Mouse (Mus musculus) brain, embryonic 14.5 days (tissue): Measurements from ENCODE around the gene Sh3rf3. TPM values are rescaled to one million over a fixed set of nuclear protein-coding genes. Genes with fewer than 3 reads are reported as not detected.
A peak's percentile ranks its signal among the peaks of the same experiment; 100 is the strongest.

Source experiments
- DNase-seq: peaks from one replicate; pipeline ENCODE4 v3.0.0-alpha.2; 2011; ENCODE audit warnings: low read depth
- CTCF ChIP-seq: fragments of 200-500 bp; IDR thresholded peaks from 2 replicates; pipeline ENCODE4 v1.5.1; 2012; ENCODE audit warnings: inconsistent platforms, mild to moderate bottlenecking, moderate library complexity, borderline replicate concordance; ENCODE audit not compliant: insufficient read depth, insufficient read length; ENCODE audit errors: extremely low read depth
- POLR2A ChIP-seq: fragments of 200-500 bp; IDR thresholded peaks from 2 replicates; pipeline ENCODE4 v1.6.1; 2012; ENCODE audit warnings: mild to moderate bottlenecking, inconsistent platforms, borderline replicate concordance; ENCODE audit not compliant: poor library complexity, insufficient read depth, insufficient read length, severe bottlenecking; ENCODE audit errors: extremely low read depth
- polyA plus RNA-seq: library from polyadenylated mRNA; depleted of rRNA; stranded (reverse); fragments of >200 nt; gene quantifications from 2 replicates; pipeline ENCODE4 v1.2.3, GENCODE M21; 2012

Sh3rf3 gene
- polyA plus RNA-seq, 1 experiment: 10.4 TPM

- TF ChIP-seq POLR2A: no peak
- no peak for TF ChIP-seq CTCF
- no peak for DNase-seq
Observed at GRCm38 (mm10) chr10:59106644-59107043, 293.5 kb downstream of the Sh3rf3 start.

- TF ChIP-seq POLR2A (no peak), CTCF (peak; percentile 82)
- peak; percentile 73 for DNase-seq
Observed at GRCm38 (mm10) chr10:59109015-59109414, 295.9 kb downstream of the Sh3rf3 start.

DNA sequence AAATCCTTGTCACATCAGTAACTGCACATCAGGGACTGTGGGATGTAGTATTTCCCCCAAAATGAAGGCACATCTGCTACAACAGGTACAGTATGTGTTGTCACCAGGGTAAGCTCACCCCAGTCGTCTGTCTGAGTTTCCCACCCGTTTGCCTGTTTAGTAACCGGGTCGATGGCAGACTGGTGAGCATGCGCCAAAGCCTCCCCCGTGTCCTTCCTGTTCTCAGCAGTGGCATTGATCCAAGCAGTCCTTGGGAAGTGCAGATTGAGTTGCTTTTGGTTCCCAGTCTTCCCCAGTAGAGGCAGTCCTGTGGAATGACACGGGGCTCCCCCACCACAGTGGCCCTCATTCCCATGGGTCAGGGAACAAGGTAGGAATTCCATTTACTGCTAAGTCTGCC lies 297.2 kb downstream of the Sh3rf3 start:
- no peak for DNase-seq
- TF ChIP-seq CTCF (no peak), POLR2A (no peak)

DNA sequence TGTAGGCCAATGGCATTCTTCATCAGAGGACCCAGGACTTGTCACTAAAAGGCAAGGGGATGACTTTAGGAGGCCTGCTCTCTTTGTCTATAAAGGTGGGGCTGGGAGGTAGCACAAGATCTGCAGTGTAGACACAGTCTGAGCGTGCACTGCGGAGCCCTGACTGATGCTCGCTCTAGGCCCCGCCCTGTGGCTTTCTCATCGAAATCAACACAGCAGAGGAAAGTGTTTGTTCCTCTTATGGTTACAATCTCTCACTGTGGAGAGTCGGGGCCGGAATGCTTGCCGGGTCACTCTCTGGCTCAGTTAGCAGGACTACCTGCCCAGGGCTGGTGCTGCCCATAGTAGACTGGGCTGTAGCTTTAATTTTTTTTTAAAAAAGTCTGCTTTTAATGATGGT lies 299.6 kb downstream of the Sh3rf3 start:
- DNase-seq: no peak
- TF ChIP-seq POLR2A (no peak), CTCF (no peak)

- no peak for TF ChIP-seq POLR2A
- TF ChIP-seq CTCF: no peak
- DNase-seq: no peak
Observed at GRCm38 (mm10) chr10:59113386-59113785, 300.2 kb downstream of the Sh3rf3 start.

GRCm38 (mm10) chr10:59114535-59115291 lies 301.6 kb downstream of the Sh3rf3 start:
- peak; percentile 76 for DNase-seq
- no peak for TF ChIP-seq CTCF
- TF ChIP-seq POLR2A: no peak

DNA sequence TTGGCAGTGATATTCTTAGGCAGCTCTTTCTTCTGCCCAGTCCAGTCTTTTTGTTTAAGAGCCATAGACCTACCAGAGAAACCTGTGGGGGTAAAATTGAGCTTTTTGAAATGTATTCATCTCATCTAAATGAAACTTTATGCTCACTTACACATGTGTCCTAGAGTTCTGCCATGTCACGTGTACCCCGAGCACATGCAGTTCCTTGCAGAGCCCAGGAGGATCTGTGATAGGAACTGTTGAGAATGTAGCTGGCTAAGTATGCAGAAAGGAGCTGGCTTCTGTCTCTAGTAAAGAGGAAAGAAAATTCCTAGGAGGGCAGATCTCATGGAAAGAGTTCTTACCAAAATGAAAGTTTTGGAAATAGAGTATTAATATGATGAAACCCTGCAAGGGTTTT lies 302.5 kb downstream of the Sh3rf3 start:
- DNase-seq: no peak
- TF ChIP-seq CTCF (no peak), POLR2A (no peak)

DNA sequence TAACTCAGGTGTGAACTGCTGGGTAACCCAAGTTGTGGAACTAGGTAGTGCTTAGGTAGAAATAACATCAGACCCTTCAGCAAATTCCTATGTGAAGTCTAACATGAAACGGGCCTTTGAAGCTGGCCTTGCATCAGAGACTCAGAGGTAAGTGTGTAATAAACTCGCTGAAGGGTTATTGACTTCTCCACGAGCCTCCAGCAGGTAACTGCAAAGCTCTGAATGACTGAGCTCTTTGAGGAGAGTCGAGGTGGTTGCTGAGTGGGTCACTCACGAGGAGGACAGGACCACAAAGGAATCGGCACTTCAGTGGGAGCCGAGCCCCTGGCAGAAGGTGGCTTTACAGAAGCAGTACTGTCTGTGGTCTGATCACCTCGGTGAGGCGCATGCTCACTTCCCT lies 303.2 kb downstream of the Sh3rf3 start:
- TF ChIP-seq CTCF (no peak), POLR2A (no peak)
- no peak for DNase-seq

- no peak for DNase-seq
- TF ChIP-seq CTCF (no peak), POLR2A (no peak)
Observed at GRCm38 (mm10) chr10:59117555-59117954, 304.4 kb downstream of the Sh3rf3 start.

DNA sequence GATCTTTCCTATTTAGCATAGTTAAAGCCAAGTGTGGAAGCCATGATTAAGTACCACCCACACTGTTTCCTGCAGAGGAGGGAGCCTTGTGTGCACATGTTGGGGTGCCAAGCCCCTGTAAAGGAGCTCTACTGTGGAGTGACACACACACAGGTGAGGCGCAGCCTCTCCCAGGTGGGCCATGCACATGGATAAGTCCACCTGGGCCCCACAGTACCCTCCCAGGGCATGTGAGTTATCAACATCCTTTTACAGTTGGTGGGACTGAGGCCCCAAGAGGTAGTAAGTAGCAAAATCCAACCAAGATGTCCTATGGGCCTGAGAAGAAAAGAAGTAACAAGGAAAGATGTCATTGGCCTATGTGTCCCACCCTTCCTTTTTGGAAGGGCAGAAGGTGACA lies 305.8 kb downstream of the Sh3rf3 start:
- no peak for DNase-seq
- TF ChIP-seq POLR2A (no peak), CTCF (no peak)

GRCm38 (mm10) chr10:59119811-59120210 lies 306.7 kb downstream of the Sh3rf3 start:
- no peak for TF ChIP-seq CTCF
- TF ChIP-seq POLR2A: no peak
- no peak for DNase-seq

DNA sequence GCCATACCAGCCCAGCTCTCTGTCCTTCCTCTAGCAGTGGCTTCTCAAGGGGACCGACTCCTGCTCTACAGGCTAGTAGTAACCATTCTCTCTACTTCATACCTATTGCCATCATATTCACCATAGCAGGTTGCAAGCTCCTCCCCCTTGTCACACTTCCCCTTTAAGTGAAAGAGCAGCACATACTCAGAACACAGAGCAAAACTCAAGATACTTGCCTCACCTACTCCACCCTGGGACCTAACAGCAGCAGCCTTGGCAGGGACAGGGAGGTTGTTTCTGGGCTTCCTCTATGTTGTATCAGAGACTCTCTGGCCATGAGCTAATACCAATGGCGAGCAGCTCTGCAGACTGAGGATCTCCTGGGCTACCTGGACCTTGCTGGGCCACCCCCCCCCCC lies 312.3 kb downstream of the Sh3rf3 start:
- DNase-seq: no peak
- TF ChIP-seq CTCF (no peak), POLR2A (no peak)

- peak; percentile 33 for DNase-seq
- no peak for TF ChIP-seq CTCF
- TF ChIP-seq POLR2A: no peak
Observed at GRCm38 (mm10) chr10:59127637-59128036, 314.5 kb downstream of the Sh3rf3 start.

DNA sequence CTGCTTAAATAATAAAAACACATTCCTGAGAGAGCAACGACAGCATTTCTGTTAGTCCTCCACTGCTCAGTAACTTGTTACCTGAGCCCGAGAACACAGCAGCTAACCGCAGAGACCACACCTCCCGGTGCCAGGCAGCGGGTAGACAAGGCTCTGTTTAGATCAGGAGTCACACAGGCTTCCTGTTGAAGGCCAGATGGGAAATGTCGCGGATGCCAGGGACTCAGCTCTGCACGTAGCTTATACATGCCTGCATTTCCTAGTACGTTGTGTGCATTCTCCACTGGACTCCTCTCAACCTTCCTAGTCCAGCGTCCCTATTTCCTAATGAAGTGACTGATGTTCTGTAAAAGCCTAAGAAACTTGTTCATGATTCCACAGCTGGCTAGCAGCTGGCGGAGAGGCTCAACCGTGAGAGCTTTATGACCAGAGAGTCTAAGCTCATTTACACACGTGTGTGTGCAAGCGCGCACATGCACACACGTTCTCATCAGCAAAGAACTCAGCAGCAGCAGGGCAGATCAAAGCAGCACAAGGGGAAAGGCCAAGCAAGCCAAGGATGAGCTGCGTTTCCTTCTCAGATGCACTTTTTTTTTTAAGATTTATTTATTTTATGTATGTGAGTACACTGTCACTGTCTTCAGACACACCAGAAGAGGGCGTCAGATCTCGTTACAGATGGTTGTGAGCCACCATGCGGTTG lies 318.9 kb downstream of the Sh3rf3 start:
- DNase-seq: no peak
- no peak for TF ChIP-seq CTCF
- TF ChIP-seq POLR2A: no peak
